Mouse (Mus musculus) testis, adult 2 months (tissue): ENCODE results near the gene Fam53b. TPM values are rescaled to one million over a fixed set of nuclear protein-coding genes. Genes with fewer than 3 reads are reported as not detected.

Experiments
- H3K27ac ChIP-seq: fragments of 200-500 bp; 2 replicates; pipeline ENCODE4 v1.5.1; 2012; ENCODE audit warnings: low read depth, low read length; ENCODE audit not compliant: control insufficient read depth, insufficient read depth
- H3K27me3 ChIP-seq: fragments of 200-500 bp; 2 replicates; pipeline ENCODE4 v1.6.1; 2012; ENCODE audit warnings: mild to moderate bottlenecking, low read length, moderate library complexity; ENCODE audit not compliant: control insufficient read depth, insufficient read depth
- H3K36me3 ChIP-seq: fragments of 200-500 bp; 2 replicates; pipeline ENCODE4 v1.6.1; 2012; ENCODE audit warnings: mild to moderate bottlenecking, low read length; ENCODE audit not compliant: control insufficient read depth, insufficient read depth
- H3K4me1 ChIP-seq: fragments of 200-500 bp; 2 replicates; pipeline ENCODE4 v1.6.1; 2012; ENCODE audit warnings: low read length; ENCODE audit not compliant: control insufficient read depth, insufficient read depth
- H3K4me3 ChIP-seq: fragments of 200-500 bp; 2 replicates; pipeline ENCODE4 v1.5.1; 2012; ENCODE audit warnings: low read depth, mild to moderate bottlenecking, low read length, moderate library complexity, mixed read lengths; ENCODE audit not compliant: control insufficient read depth
- CTCF ChIP-seq: fragments of 200-500 bp; IDR thresholded peaks from 2 replicates; pipeline ENCODE4 v1.5.1; 2012; ENCODE audit warnings: low read depth, mild to moderate bottlenecking, inconsistent platforms, low read length, moderate library complexity; ENCODE audit not compliant: control insufficient read depth, insufficient read depth, insufficient replicate concordance
- POLR2A ChIP-seq: fragments of 200-500 bp; IDR thresholded peaks from 2 replicates; pipeline ENCODE4 v1.6.1; 2012; ENCODE audit warnings: low read depth, mild to moderate bottlenecking, inconsistent platforms, low read length, moderate library complexity; ENCODE audit not compliant: control insufficient read depth
- polyA plus RNA-seq: library from polyadenylated mRNA; depleted of rRNA; stranded (reverse); fragments of >200 nt; gene quantifications from 2 replicates; pipeline ENCODE4 v1.2.3, GENCODE M21; 2012; rRNA removed

The Fam53b gene
- polyA plus RNA-seq = 6.1 and 7.8 TPM in 2 replicates

- H3K4me1 ChIP-seq = peaks cover 14% of the 10 kb centered on the region
- peak within 1 kb of the TSS; percentile 81 for H3K27ac ChIP-seq
- no peaks in the 10 kb centered on the region for H3K36me3 ChIP-seq
- peak within 1 kb of the TSS; percentile 84 for H3K4me3 ChIP-seq
- no peak for TF ChIP-seq CTCF
- TF ChIP-seq POLR2A = no peak
- H3K27me3 ChIP-seq = no peaks in the 10 kb centered on the region
Measured at GRCm38 (mm10) chr7:132813416-132814088, at the start of gene Fam53b. Fam53b (minus strand) TSS chr7:132813886.

- peaks cover 6% of the 10 kb centered on the region for H3K4me1 ChIP-seq
- H3K4me3 ChIP-seq = peak within 1 kb of the TSS; percentile 100
- no peaks in the 10 kb centered on the region for H3K36me3 ChIP-seq
- H3K27ac ChIP-seq = peak within 1 kb of the TSS; percentile 97
- H3K27me3 ChIP-seq = no peaks in the 10 kb centered on the region
- no peak for TF ChIP-seq CTCF
- TF ChIP-seq POLR2A = peak; percentile 83
Measured at GRCm38 (mm10) chr7:132859042-132859958, 45.6 kb upstream of the Fam53b start, which contains the start of gene Abraxas2. Abraxas2 (plus strand) TSS chr7:132859225.

GRCm38 (mm10) chr7:132858043-132858608, 44.4 kb upstream of the Fam53b start:
- Histone ChIP-seq H3K4me3 (no peak overlapping the region), H3K4me1 (peaks cover 6% of the 10 kb centered on the region), H3K27me3 (no peaks in the 10 kb centered on the region), H3K27ac (no peak overlapping the region), H3K36me3 (no peaks in the 10 kb centered on the region)
- TF ChIP-seq CTCF (no peak), POLR2A (no peak)

GRCm38 (mm10) chr7:132856083-132856482, 42.4 kb upstream of the Fam53b start:
- no peaks in the 10 kb centered on the region for H3K36me3 ChIP-seq
- no peaks in the 10 kb centered on the region for H3K27me3 ChIP-seq
- peaks cover 8% of the 10 kb centered on the region for H3K4me1 ChIP-seq
- TF ChIP-seq CTCF (no peak), POLR2A (no peak)
- H3K4me3 ChIP-seq = no peak overlapping the region
- no peak overlapping the region for H3K27ac ChIP-seq

GRCm38 (mm10) chr7:132853946-132854345, 40.3 kb upstream of the Fam53b start:
- Histone ChIP-seq H3K27ac (no peak overlapping the region), H3K4me1 (peaks cover 4% of the 10 kb centered on the region), H3K4me3 (no peak overlapping the region), H3K36me3 (peaks cover 1% of the 10 kb centered on the region; the same call in 1 of the 2 replicates), H3K27me3 (no peaks in the 10 kb centered on the region)
- TF ChIP-seq POLR2A (no peak), CTCF (no peak)

GRCm38 (mm10) chr7:132853361-132853760, 39.7 kb upstream of the Fam53b start:
- Histone ChIP-seq H3K36me3 (peaks cover 1% of the 10 kb centered on the region; the same call in 1 of the 2 replicates), H3K27me3 (no peaks in the 10 kb centered on the region), H3K27ac (no peak overlapping the region), H3K4me1 (peaks cover 2% of the 10 kb centered on the region), H3K4me3 (no peak overlapping the region)
- TF ChIP-seq POLR2A = no peak
- TF ChIP-seq CTCF = no peak

GRCm38 (mm10) chr7:132852173-132852844, 38.6 kb upstream of the Fam53b start, which contains the start of gene Eef1akmt2:
Eef1akmt2 (minus strand) TSS chr7:132852673.
- H3K4me3 ChIP-seq = peak within 1 kb of the TSS; percentile 100
- peak within 1 kb of the TSS; percentile 97 for H3K27ac ChIP-seq
- H3K4me1 ChIP-seq = peaks cover 2% of the 10 kb centered on the region
- TF ChIP-seq CTCF = no peak
- peak; percentile 80 for TF ChIP-seq POLR2A
- H3K27me3 ChIP-seq = no peaks in the 10 kb centered on the region
- peaks cover 1% of the 10 kb centered on the region; the same call in 1 of the 2 replicates for H3K36me3 ChIP-seq
